Mouse (Mus musculus): ENCODE data around the gene Zdhhc24. TPM values are rescaled to one million over a fixed set of nuclear protein-coding genes. Genes with fewer than 3 reads are reported as not detected.

The Zdhhc24 gene
- 50.8 and 63.0 TPM in 2 replicates for polyA plus RNA-seq (2012; rRNA removed)

DNA sequence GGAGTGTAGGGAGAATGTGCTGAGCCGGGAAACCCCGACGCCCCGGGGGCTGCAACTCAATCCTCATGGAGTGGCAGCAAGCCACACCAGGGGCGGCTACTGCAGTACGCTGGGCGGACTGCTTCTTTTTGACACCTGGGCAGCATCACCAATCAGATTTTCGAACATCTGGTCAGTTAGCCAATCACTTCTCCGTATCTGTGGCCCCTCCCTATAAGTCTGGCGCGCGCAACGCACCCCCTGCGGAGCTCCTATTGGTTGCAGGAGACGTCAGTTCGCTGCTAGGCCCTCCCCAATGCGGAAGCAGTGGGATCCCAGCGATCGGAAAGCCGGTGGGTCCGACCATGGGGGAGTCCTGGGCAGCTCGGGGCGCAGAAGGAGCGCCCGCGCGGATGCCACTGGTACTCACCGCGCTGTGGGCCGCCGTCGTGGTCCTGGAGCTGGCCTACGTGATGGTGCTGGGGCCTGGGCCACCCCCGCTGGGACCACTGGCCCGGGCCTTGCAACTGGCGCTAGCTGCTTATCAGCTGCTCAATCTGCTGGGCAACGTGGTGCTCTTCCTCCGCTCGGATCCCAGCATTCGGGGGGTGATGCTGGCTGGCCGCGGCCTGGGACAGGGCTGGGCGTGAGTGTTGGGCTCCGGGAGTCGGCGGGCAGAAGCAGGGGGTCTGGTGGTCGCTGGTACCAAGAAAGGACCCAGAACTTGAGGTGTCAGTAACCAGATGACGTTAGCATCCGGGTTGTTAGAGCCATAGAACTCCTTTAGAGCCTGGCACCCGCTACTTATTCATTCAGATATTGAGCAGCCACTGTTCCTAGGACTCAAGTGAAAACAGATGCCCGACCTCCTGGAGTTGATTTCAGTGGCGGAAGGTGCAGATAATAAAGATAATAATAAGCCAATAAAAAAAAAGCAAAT is at the start of gene Zdhhc24:
Gene Zdhhc24, plus strand, starts transcription at position 264 of the 919 bp plus-strand sequence.

DNA sequence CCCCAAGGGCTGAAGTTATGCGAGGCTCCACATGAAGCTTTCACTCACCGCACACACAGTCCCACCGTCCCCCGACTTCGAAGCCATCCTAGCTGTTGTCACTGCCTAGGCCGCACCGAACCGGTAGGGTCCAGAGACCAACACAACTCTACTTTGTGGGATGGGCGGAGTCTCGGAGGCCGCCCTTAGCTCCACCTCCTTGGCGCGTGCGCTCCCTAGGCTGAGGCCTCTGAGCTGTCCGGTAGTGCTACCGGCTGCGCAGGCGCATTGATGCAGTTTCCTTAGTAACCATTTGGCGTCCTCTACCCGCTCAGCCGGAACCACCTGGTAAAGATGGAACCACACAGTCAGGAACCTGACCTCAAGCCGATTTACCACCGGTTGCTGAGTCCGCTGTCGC is 39.3 kb upstream of the Zdhhc24 start, which contains the start of the genes Ccs and Ccdc87:
Gene Ccs, minus strand, starts transcription at position 184 of the 400 bp plus-strand sequence.
Gene Ccdc87, plus strand, starts transcription at position 218 of the 400 bp plus-strand sequence.

DNA sequence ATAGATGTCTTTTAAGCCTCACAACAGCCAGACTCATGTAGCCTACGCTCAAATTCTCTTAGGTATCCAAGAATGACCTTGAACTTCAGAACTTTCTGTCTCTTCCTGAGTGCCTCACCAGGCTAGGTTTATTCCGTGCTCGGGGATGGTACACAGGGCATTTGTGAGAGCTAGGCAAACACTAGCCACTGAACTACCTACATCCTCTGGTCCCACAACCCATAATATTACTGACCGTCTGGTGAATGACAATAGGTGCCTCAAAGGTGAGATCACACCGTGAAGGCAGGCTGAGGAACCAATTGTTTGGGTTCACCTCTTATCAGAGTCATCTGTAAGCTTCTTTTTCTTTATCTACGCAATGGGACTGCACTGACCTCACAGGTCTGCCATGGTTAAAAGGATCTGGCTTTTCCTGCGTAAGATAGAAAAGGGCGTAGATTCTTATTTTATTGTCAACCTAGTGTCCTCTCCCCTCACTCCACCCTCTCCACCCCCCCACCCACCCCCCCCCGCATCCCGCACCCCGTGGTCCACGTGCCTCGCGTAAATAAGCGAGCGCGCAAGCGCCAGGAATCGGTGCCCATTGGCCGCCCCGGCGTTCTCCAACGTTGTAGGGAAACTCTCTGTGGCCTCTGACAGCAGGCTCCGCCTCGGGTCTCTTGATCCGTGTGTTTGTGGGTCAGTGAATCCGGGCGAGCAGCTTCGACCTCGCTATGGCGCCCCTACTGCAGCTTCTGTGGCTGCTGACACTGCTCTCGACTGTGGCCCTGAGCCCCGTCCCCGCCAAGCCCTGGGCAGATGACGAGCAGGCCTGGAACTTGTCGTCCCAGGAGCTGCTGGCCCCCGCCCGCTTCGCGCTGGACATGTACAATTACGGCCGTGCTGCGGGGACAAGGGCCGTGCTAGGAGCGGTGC is 23.7 kb upstream of the Zdhhc24 start, which contains the start of gene Ctsf:
Gene Ctsf, plus strand, starts transcription at position 579 of the 918 bp plus-strand sequence.

DNA sequence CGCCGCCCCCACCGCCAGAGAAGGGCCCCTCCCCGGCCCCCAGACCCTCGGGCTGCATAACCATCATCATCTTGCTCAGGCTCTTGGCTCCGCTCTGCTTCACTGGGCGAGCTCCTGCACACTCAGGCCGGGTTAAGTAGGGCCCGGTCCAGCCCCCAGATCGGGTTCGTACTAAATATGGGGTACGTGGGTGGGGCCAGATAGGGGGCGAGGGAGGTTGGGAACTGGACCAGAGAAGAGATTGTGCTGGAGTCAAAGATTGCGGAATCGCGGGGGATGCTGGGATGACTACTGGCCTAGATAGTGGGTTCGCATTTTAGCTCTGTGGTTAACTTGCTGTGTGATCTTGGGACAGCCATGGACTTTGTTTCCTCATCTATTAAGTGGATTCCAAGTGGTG is 683 bp upstream of the Zdhhc24 start, which contains the start of gene Actn3:
Gene Actn3, minus strand, starts transcription at position 125 of the 400 bp plus-strand sequence.

GRCm38 (mm10) chr19:4905979-4906794 is 27.7 kb downstream of the Zdhhc24 start, which contains the start of gene Bbs1:
Gene Bbs1 (minus strand): TSS chr19:4906628.

DNA sequence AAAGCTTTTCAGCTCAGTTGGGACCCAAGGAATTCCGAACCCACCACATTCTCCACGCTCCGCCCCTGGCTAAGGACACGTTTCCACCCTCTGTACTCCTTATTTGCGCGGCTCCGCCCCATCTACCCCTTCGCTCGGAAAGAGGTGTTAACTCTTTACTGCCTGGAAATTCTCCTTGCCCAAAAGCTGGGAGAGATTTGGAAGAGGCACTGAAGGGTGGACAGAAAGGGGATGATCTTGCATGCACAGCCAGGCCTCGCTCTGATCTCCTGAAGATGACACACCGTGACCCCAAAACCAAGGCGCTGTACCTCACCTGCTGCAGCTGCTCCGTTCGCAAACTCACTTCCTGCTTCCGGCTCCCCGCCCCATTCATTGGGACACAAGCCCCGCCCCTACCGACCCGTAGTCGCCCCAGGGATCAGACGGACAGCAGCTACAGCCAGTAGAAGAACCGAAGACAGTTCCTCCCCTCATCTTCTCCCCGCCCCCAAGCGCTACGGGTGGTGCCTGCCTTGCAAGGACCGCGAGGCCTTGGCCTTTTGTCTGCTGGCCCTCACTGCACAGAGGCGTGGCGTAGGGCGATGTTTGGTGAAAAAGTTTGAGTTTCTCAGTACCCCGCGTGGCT is 49.5 kb downstream of the Zdhhc24 start, which contains the start of gene Dpp3:
Gene Dpp3, minus strand, starts transcription at position 384 of the 628 bp plus-strand sequence.

Other genes starting within 250 kb of the Zdhhc24 start
- gene Gm960, start 180.0 kb upstream of the Zdhhc24 start, polyA plus RNA-seq (2012; rRNA removed), result 0.83 and 0.86 TPM in 2 replicates
- gene Sptbn2, start 167.5 kb upstream of the Zdhhc24 start, polyA plus RNA-seq (2012; rRNA removed), result 1.8 and 2.3 TPM in 2 replicates
- 14.7 and 16.6 TPM in 2 replicates for gene Rbm4b, start 122.2 kb upstream of the Zdhhc24 start, polyA plus RNA-seq (2012; rRNA removed)
- 45.2 and 82.8 TPM in 2 replicates for gene Rbm4, start 84.8 kb upstream of the Zdhhc24 start, polyA plus RNA-seq (2012; rRNA removed)
- gene Gm21992, start 67.1 kb upstream of the Zdhhc24 start, polyA plus RNA-seq (2012; rRNA removed), result 22.3 and 49.8 TPM in 2 replicates
- gene Rbm14, start 67.0 kb upstream of the Zdhhc24 start, polyA plus RNA-seq (2012; rRNA removed), result 124 and 130 TPM in 2 replicates
- 48.6 and 71.6 TPM in 2 replicates for gene Ccs, start 39.3 kb upstream of the Zdhhc24 start, polyA plus RNA-seq (2012; rRNA removed)
- 0.29 and 0.47 TPM in 2 replicates for gene Ccdc87, start 39.3 kb upstream of the Zdhhc24 start, polyA plus RNA-seq (2012; rRNA removed)
- gene Ctsf, start 23.5 kb upstream of the Zdhhc24 start, polyA plus RNA-seq (2012; rRNA removed), result 443 and 448 TPM in 2 replicates
- gene Actn3, start 759 bp upstream of the Zdhhc24 start, polyA plus RNA-seq (2012; rRNA removed), result 3.2 and 3.8 TPM in 2 replicates
- 9.8 and 13.1 TPM in 2 replicates for gene Bbs1, start 28.0 kb downstream of the Zdhhc24 start, polyA plus RNA-seq (2012; rRNA removed)
- gene Dpp3, start 49.6 kb downstream of the Zdhhc24 start, polyA plus RNA-seq (2012; rRNA removed), result 158 and 220 TPM in 2 replicates
- gene Peli3, start 64.5 kb downstream of the Zdhhc24 start, polyA plus RNA-seq (2012; rRNA removed), result 12.9 and 17.8 TPM in 2 replicates
- 16.6 and 19.4 TPM in 2 replicates for gene Mrpl11, start 83.5 kb downstream of the Zdhhc24 start, polyA plus RNA-seq (2012; rRNA removed)
- 2.8 and 4.2 TPM in 2 replicates for gene Npas4, start 111.6 kb downstream of the Zdhhc24 start, polyA plus RNA-seq (2012; rRNA removed)
- gene Slc29a2, start 145.2 kb downstream of the Zdhhc24 start, polyA plus RNA-seq (2012; rRNA removed), result 22.3 and 29.6 TPM in 2 replicates
- 69.6 and 74.6 TPM in 2 replicates for gene B4gat1, start 160.2 kb downstream of the Zdhhc24 start, polyA plus RNA-seq (2012; rRNA removed)
- gene AC124502.3, start 160.2 kb downstream of the Zdhhc24 start, polyA plus RNA-seq (2012; rRNA removed), result 1.6 and 2.1 TPM in 2 replicates
- gene Brms1, start 162.7 kb downstream of the Zdhhc24 start, polyA plus RNA-seq (2012; rRNA removed), result 33.0 and 36.1 TPM in 2 replicates
- gene Rin1, start 171.8 kb downstream of the Zdhhc24 start, polyA plus RNA-seq (2012; rRNA removed), result 18.2 and 24.3 TPM in 2 replicates
- 31.1 and 41.1 TPM in 2 replicates for gene Cd248, start 189.4 kb downstream of the Zdhhc24 start, polyA plus RNA-seq (2012; rRNA removed)
- gene Tmem151a, start 206.9 kb downstream of the Zdhhc24 start, polyA plus RNA-seq (2012; rRNA removed), result 8.9 and 12.9 TPM in 2 replicates
- 166 and 167 TPM in 2 replicates for gene Yif1a, start 209.9 kb downstream of the Zdhhc24 start, polyA plus RNA-seq (2012; rRNA removed)
- gene Cnih2, start 219.9 kb downstream of the Zdhhc24 start, polyA plus RNA-seq (2012; rRNA removed), result 14.4 and 14.6 TPM in 2 replicates
- gene Rab1b, start 228.4 kb downstream of the Zdhhc24 start, polyA plus RNA-seq (2012; rRNA removed), result 228 and 236 TPM in 2 replicates
- 184 and 197 TPM in 2 replicates for gene Klc2, start 239.9 kb downstream of the Zdhhc24 start, polyA plus RNA-seq (2012; rRNA removed)